Mouse (Mus musculus) left cerebral cortex, adult 2 months (tissue): Measurements from ENCODE around the gene Pax3. TPM values are rescaled to one million over a fixed set of nuclear protein-coding genes. Genes with fewer than 3 reads are reported as not detected.

ENCODE experiments used
- DNase-seq, 2 experiments: peaks; one replicate each; pipeline ENCODE4 v3.0.0; 2021 to 2022; ENCODE audit warnings: low spot score in 2 of 2, mixed read lengths in 1 of 2; ENCODE audit errors: extremely low spot score in 1 of 2
- H3K27ac ChIP-seq: fragments of 200-600 bp; 2 replicates; pipeline ENCODE4 v1.8.1; 2022
- H3K4me3 ChIP-seq: fragments of 200-600 bp; 2 replicates; pipeline ENCODE4 v1.8.1; 2022
- CTCF ChIP-seq: fragments of 200-600 bp; IDR thresholded peaks from 2 replicates; pipeline ENCODE4 v1.8.1; 2022; ENCODE audit warnings: antibody characterized with exemption, mild to moderate bottlenecking, moderate library complexity
- intact Hi-C: fragments of 180-260 bp; cut with DNase I; formaldehyde crosslinking; loops from one replicate; pipeline ENCODE4 v1.15.1; 2025
- total RNA-seq, 2 experiments: library from RNA; stranded (reverse); gene quantifications; 2 replicates each; pipeline ENCODE4 v1.2.3; 2021

Gene Pax3
- total RNA-seq, 2 experiments from 2014 or later = not detected

DNA sequence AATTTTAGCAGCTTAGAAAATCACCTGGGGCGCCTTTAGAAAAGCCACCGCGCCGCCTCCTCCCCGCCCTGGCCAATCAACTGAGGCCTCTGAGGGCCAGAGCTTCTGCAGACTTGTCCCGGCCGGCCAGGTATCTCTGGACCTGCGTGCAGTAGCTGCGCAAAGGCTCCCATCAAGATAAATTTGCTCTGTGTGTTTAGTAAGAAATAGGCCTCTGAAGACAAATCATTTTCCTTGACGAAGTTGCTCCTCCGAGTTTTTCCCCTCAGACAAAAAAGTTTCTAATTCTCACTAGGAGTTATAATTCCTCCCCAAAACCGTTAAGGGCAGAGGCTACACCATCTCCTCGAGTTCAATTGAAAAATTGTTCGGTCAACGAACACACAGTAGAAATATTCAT, 13.6 kb upstream of the Pax3 start:
- no peak for TF ChIP-seq CTCF
- Histone ChIP-seq H3K4me3 (no peak overlapping the region), H3K27ac (no peak overlapping the region)
- intact Hi-C loops = no loop called here
- no peak for DNase-seq

DNA sequence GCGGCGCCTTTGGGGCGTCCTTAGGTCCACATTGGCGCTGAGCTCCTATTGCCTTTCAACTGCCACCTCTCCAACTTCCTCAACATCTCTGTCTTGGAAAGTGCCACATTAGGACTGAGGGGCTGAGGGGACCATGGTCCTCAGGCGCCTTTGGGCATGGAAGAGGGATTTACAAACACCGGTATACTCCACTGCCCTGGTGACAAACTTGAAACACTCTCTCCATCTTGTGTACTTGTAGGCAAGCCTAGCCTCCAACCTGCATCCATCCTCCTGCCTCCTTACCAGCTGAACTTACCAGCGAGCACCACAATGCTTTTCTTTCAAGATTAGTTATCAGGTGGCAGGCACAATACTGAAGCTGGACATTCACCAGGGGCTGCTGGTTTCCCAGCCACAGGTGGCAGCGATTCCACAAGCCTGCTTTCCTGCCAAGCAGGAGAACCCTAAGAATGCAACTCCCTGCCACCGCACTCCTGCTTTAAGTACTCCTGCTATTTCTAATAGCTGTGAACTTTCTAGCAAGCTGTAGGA, 11.4 kb upstream of the Pax3 start:
- no peak overlapping the region for H3K27ac ChIP-seq
- intact Hi-C loops = no loop called here
- no peak overlapping the region for H3K4me3 ChIP-seq
- no peak for DNase-seq
- no peak for TF ChIP-seq CTCF

DNA sequence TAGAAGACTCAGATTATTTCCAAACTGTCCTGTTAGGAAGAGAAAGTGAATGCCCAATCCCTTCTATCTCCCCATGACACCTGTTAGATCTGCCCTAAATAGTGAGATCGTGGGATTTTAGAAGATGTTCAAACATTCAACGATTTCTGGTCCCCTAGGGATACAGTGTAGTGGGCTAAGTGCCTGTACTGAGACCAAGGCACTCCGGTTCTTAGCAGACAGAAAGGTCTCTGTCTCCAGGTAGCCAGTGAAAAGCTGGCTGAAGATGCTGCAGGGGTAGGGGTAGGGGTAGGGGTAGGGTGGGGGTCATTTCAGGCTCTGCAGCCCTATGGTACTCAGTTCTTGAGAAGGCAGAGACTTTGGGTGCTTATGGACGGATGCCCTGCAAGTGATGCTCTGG, 7.4 kb upstream of the Pax3 start:
- Histone ChIP-seq H3K4me3 (no peak overlapping the region), H3K27ac (no peak overlapping the region)
- DNase-seq = no peak
- intact Hi-C loops = no loop called here
- TF ChIP-seq CTCF = no peak

DNA sequence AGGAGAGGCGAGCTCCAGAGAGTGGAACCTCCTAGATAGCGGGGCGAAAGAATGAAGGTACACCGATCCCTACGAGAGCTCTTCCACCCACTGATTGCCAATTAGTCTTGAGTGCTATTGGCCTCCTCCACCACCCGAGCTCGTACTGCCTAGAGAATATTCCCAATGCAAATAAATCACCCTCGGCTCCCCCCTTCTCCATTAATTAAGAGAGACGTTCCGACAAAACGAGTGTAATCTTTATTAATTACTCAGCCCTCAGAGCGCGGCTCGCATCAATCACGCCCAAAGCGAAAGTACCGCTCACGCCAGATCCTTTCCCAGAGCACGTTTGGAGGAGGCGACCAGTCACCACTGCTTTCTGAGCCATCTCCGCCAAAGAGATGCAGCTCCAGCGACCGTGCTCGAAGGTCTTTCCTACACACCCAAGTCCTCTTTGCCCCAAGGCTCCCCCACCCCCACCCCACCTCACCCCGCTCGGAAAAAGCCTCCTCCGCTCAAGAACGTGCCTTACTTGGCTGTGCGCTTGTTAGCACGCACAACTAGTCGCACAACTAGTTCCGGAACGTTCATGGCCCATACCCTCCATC, 6.8 kb upstream of the Pax3 start:
- no peak for TF ChIP-seq CTCF
- H3K27ac ChIP-seq = no peak overlapping the region
- DNase-seq = no peak
- peak overlapping the region; percentile 29; the same call in 1 of the 2 replicates for H3K4me3 ChIP-seq
- intact Hi-C loops = no loop called here

DNA sequence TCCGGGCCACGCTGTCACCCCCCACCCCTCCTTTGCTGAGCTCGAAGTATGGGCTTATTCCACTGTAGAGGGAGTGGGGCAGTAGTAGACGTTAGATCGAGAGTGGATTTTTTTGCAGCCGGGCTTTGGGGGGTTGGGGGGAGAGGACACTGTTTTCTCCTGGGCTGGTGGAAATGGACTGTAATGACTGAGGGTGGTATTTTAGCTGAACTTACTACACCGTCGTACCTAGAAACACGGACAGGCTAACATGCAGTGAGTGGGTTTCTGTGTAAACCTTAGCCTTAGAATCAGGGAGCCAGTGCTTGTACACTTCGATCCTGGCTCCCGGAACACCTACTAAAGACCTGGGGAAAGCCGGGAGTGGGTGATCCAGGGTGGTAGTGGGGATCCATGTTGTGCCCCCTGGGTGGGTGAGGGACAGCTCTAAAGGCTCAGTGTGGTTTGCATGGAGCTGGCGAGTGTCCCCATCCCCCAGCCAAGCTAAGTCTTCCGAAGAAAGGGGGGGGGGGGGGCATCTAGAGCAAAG, 6.2 kb upstream of the Pax3 start:
- intact Hi-C loops = no loop called here
- H3K27ac ChIP-seq = no peak overlapping the region

DNA sequence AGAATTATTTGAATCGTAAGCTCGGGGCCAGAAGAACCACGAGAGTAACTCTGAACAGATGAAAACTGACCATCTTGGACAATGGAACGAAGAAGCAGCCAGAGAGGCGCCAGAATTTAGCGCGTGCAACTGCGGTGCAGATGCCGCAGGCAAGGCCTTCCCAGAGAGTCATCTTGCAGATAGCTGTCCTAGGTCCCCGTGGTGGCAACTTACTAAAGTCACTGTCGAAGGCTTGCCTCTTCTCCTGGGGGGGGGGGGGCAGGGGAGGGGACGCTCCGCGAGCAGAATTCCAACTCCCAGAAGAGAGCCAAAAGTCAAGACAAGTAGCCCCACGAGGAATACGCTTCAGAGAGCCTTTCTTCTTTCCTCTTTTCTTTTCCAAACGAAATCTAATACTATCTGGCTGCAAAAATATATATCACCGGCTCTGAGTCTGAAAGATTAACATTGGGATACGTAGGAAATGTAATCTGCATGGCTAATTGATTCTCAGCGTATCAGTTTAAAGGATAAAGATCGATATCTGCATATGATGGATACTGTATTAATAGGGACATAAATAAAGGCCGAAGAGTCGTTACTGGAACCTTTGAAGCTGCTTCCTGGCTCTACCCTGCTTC, 5.6 kb upstream of the Pax3 start:
- TF ChIP-seq CTCF = no peak
- DNase-seq = no peak
- Histone ChIP-seq H3K27ac (no peak overlapping the region), H3K4me3 (no peak overlapping the region)
- intact Hi-C loops = no loop called here

More for the DNA sequence above, 6.2 kb upstream of the Pax3 start:
- DNase-seq = no peak
- no peak overlapping the region for H3K4me3 ChIP-seq
- no peak for TF ChIP-seq CTCF

DNA sequence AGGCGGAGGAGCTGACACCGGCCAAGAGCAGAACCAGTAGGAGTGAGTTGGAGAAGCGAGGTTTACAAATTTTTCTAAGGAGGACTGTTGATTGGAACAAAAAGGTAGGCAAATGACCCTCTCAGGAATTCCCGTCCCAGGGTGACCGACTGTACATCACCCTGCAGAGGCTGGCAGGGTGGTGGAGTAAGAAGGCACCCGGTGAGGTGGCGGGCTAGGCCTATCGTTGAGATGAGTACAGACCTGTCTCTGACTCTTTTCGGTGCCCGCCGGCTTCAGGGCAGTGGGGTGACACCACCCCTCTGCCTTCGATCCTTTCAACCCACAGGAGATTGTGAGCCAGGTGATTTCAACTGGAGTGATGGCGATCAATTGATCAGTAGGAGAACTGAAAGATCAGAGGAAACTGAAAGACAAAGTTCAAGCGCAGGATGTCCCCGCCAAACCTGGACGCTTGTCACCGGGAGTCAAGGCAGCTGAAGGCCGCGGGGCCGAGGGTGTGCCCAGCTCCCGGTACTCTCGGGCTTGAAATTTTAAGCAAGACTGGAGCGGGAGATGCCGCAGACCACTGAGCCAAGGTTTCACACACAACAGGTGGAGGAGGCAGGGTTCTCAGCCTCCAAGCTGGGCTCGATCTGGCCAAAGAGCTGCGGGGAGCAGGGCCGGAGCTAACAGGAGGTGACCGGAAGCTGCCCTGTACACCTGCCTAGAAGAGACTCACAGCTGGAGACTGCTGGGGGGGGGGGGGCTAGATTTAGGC, 4.5 kb upstream of the Pax3 start:
- no peak for TF ChIP-seq CTCF
- no peak overlapping the region for H3K27ac ChIP-seq
- H3K4me3 ChIP-seq = no peak overlapping the region

DNA sequence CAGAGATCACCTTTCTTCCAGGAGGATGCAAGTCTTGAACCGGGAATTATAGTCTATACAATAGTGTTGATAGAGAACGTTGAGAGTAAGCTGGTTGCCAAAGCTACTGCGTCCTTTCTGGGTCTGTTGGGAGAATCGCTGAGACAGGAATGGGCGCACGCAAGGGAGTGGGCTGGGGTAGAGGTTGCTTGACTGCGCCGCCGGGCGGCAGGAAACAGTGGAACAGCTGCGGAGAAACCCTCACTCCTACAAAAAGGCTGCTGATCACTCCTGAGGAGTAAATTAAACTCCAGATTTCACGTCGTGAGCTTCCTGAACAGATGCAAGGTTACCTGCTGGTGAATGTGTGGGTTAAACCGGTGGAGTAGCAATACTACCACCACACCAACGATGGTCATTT, 3.3 kb upstream of the Pax3 start:
- no peak for TF ChIP-seq CTCF
- no peak overlapping the region for H3K27ac ChIP-seq
- no peak overlapping the region for H3K4me3 ChIP-seq
- no peak for DNase-seq
- intact Hi-C loops = no loop called here

More for the DNA sequence above, 4.5 kb upstream of the Pax3 start:
- intact Hi-C loops = no loop called here
- no peak for DNase-seq

DNA sequence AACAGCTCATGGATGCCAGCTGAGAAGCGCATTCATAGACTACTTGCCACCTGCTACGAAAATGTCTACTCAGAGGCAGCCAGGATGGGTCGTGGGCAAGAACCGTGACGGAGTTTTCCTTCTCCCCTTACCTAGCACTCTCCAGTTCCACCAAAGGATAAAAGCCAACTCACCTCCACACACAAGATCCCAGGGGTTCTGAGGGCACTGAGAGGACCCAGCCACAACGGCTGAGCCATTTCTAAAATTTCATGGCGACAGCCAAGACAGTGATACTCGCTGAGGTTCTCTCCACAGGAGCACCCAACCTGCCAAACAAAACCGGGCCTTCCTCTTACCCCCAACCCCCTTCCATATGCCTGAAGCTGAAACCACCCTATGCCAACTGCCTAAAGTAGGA, 2.3 kb upstream of the Pax3 start:
- Histone ChIP-seq H3K27ac (no peak overlapping the region), H3K4me3 (no peak overlapping the region)
- no peak for TF ChIP-seq CTCF
- intact Hi-C loops = loop anchor here (5.0 kb wide), 1 partner anchor 57 kb away; no protein-coding TSS in a partner anchor
- no peak for DNase-seq

DNA sequence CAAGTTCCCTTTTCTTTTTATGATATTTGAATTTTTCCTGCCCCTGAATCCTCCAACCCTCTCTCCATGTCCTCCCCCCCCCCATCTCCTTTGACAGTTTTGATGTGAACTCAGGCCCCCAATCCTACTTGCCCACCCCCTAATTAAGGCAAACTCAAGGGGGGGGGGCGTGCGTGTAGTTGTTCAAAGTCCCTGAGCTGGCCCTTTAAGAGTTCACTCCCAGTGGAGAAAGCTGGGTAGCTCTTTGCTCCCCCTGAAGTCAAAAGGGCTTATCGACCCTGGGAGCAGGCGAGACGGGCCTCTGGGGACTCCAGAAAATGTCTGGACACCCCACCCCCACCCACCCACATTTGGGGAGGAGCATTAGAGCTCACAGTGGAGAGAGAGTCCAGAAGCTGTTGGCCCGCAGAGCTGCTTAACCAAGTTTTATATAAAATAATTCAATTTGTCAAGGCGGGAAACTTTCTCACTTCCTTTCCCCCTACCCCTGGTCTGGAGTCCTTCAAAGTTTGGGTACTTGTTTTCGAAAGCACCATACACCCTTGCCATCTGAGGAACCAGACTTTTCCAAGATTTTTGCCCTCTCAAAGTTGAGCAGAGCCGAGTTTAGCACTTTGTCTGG, 1.5 kb upstream of the Pax3 start:
- Histone ChIP-seq H3K27ac (no peak overlapping the region), H3K4me3 (no peak overlapping the region)
- no peak for DNase-seq
- intact Hi-C loops = loop anchor here (5.0 kb wide), 1 partner anchor 56 kb away; no protein-coding TSS in a partner anchor
- TF ChIP-seq CTCF = no peak

DNA sequence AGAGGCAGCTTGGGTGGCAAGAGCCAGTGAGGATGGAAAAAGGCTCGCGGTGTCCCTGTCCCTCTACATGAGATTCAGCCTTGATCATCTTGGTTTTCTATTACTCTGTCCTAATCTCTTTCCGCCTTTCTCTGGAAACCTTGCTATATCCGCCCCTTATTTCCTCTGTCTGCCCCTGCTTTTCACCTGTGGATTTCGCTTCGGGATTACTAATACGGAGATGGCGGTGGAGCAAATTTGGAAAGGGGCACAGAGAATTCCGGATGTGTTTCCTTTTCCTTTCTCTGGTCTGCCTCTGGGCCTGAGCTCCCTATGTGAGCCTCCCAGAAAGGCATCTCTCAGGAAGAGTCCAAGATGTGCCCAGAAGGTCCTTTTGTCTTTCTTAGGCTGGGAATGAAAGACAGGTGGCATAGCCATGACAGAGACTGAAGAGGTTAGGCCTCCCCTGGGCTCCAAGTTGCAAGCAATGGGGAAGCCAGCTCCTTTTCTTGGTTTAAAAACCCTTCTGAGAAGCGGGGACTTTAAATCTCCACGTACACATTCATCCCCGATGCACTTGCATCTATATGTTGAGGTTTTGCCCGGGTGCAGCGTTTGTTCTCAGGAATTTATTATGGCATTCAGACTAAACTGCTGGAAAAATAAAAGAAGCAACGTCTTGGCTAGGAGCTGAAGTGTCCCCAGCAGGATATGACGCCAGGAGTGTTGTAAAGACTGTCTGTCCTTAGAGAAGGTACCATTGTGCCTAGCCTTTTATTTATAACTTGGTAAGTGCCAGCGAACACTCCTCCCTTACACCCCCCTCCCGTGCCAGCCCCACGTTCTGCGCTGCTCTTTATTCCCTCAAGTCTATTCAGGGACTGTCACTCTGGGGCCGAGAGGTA, 659 bp upstream of the Pax3 start:
- Histone ChIP-seq H3K27ac (no peak overlapping the region), H3K4me3 (no peak overlapping the region)
- intact Hi-C loops = loop anchor here (5.0 kb wide), 1 partner anchor 55 kb away; no protein-coding TSS in a partner anchor
- no peak for DNase-seq
- no peak for TF ChIP-seq CTCF
